Mouse (Mus musculus): ENCODE data around the gene Slc23a4. TPM values are rescaled to one million over a fixed set of nuclear protein-coding genes. Genes with fewer than 3 reads are reported as not detected.

The Slc23a4 gene
- polyA plus RNA-seq, 1 experiment from 2014 or later = 0.10 TPM

GRCm38 (mm10) chr6:34943499-34943898 is 44.7 kb downstream of the Slc23a4 start:
- H3K79me2 ChIP-seq (ENCODE audit: inconsistent target) = no peaks in the 10 kb centered on the region
- H3K27ac ChIP-seq = no peak overlapping the region
- no peaks in the 10 kb centered on the region for H3K36me3 ChIP-seq (ENCODE audit: inconsistent target)
- WGBS (ENCODE audit: missing documents) = 81% methylated on average over 4 of the region's 5 CpGs
- H3K4me3 ChIP-seq (ENCODE audit: inconsistent target) = no peak overlapping the region

GRCm38 (mm10) chr6:34942446-34942845 is 45.8 kb downstream of the Slc23a4 start:
- no peak overlapping the region for H3K27ac ChIP-seq
- WGBS (ENCODE audit: missing documents) = 93% methylated on average over 9 of the region's 9 CpGs
- H3K36me3 ChIP-seq (ENCODE audit: inconsistent target) = no peaks in the 10 kb centered on the region
- no peaks in the 10 kb centered on the region for H3K79me2 ChIP-seq (ENCODE audit: inconsistent target)
- no peak overlapping the region for H3K4me3 ChIP-seq (ENCODE audit: inconsistent target)

GRCm38 (mm10) chr6:34941496-34941895 is 46.7 kb downstream of the Slc23a4 start:
- Histone ChIP-seq H3K27ac (no peak overlapping the region), H3K4me3 (ENCODE audit: inconsistent target) (no peak overlapping the region), H3K36me3 (ENCODE audit: inconsistent target) (no peaks in the 10 kb centered on the region), H3K79me2 (ENCODE audit: inconsistent target) (no peaks in the 10 kb centered on the region)
- WGBS (ENCODE audit: missing documents) = 75% methylated on average over 2 of the region's 2 CpGs

GRCm38 (mm10) chr6:34939451-34939850 is 48.8 kb downstream of the Slc23a4 start:
- WGBS (ENCODE audit: missing documents) = 95% methylated on average over 8 of the region's 8 CpGs
- no peak overlapping the region for H3K27ac ChIP-seq
- H3K36me3 ChIP-seq (ENCODE audit: inconsistent target) = no peaks in the 10 kb centered on the region
- no peaks in the 10 kb centered on the region for H3K79me2 ChIP-seq (ENCODE audit: inconsistent target)
- H3K4me3 ChIP-seq (ENCODE audit: inconsistent target) = no peak overlapping the region

GRCm38 (mm10) chr6:34938929-34939325 is 49.3 kb downstream of the Slc23a4 start:
- Histone ChIP-seq H3K79me2 (ENCODE audit: inconsistent target) (no peaks in the 10 kb centered on the region), H3K36me3 (ENCODE audit: inconsistent target) (no peaks in the 10 kb centered on the region), H3K27ac (peak overlapping the region; percentile 46), H3K4me3 (ENCODE audit: inconsistent target) (no peak overlapping the region)
- 64% methylated on average over 4 of the region's 4 CpGs for WGBS (ENCODE audit: missing documents)

GRCm38 (mm10) chr6:34938280-34938928 is 49.8 kb downstream of the Slc23a4 start:
- 32% methylated on average over 7 of the region's 7 CpGs for WGBS (ENCODE audit: missing documents)
- H3K36me3 ChIP-seq (ENCODE audit: inconsistent target) = no peaks in the 10 kb centered on the region
- H3K27ac ChIP-seq = peak overlapping the region; percentile 46
- no peaks in the 10 kb centered on the region for H3K79me2 ChIP-seq (ENCODE audit: inconsistent target)
- no peak overlapping the region for H3K4me3 ChIP-seq (ENCODE audit: inconsistent target)

GRCm38 (mm10) chr6:34936743-34937142 is 51.5 kb downstream of the Slc23a4 start:
- 91% methylated on average over 5 of the region's 5 CpGs for WGBS (ENCODE audit: missing documents)
- Histone ChIP-seq H3K27ac (no peak overlapping the region), H3K4me3 (ENCODE audit: inconsistent target) (no peak overlapping the region)

GRCm38 (mm10) chr6:34932633-34933032 is 55.6 kb downstream of the Slc23a4 start:
- H3K79me2 ChIP-seq (ENCODE audit: inconsistent target) = no peaks in the 10 kb centered on the region
- H3K4me3 ChIP-seq (ENCODE audit: inconsistent target) = no peak overlapping the region
- WGBS (ENCODE audit: missing documents) = 92% methylated on average over 1 of the region's 1 CpGs
- no peaks in the 10 kb centered on the region for H3K36me3 ChIP-seq (ENCODE audit: inconsistent target)
- H3K27ac ChIP-seq = no peak overlapping the region

More at GRCm38 (mm10) chr6:34936743-34937142, 51.5 kb downstream of the Slc23a4 start:
- no peaks in the 10 kb centered on the region for H3K36me3 ChIP-seq (ENCODE audit: inconsistent target)
- H3K79me2 ChIP-seq (ENCODE audit: inconsistent target) = no peaks in the 10 kb centered on the region

GRCm38 (mm10) chr6:34927594-34927993 is 60.6 kb downstream of the Slc23a4 start:
- H3K27ac ChIP-seq = no peak overlapping the region
- no peaks in the 10 kb centered on the region for H3K36me3 ChIP-seq (ENCODE audit: inconsistent target)
- H3K4me3 ChIP-seq (ENCODE audit: inconsistent target) = no peak overlapping the region
- WGBS (ENCODE audit: missing documents) = 91% methylated on average over 8 of the region's 8 CpGs
- no peaks in the 10 kb centered on the region for H3K79me2 ChIP-seq (ENCODE audit: inconsistent target)

- WGBS (ENCODE audit: missing documents) = 52% methylated on average over 4 of the region's 4 CpGs
These were observed 61.0 kb downstream of the Slc23a4 start for GRCm38 (mm10) chr6:34927156-34927555.

GRCm38 (mm10) chr6:34921941-34922340 is 66.3 kb downstream of the Slc23a4 start:
- Histone ChIP-seq H3K4me3 (ENCODE audit: inconsistent target) (no peak overlapping the region), H3K27ac (no peak overlapping the region), H3K36me3 (ENCODE audit: inconsistent target) (no peaks in the 10 kb centered on the region), H3K79me2 (ENCODE audit: inconsistent target) (no peaks in the 10 kb centered on the region)
- WGBS (ENCODE audit: missing documents) = 61% methylated on average over 8 of the region's 14 CpGs

More at GRCm38 (mm10) chr6:34927156-34927555, 61.0 kb downstream of the Slc23a4 start:
- no peak overlapping the region for H3K27ac ChIP-seq
- H3K36me3 ChIP-seq (ENCODE audit: inconsistent target) = no peaks in the 10 kb centered on the region
- H3K79me2 ChIP-seq (ENCODE audit: inconsistent target) = no peaks in the 10 kb centered on the region
- H3K4me3 ChIP-seq (ENCODE audit: inconsistent target) = no peak overlapping the region

GRCm38 (mm10) chr6:34920631-34921030 is 67.6 kb downstream of the Slc23a4 start:
- Histone ChIP-seq H3K79me2 (ENCODE audit: inconsistent target) (no peaks in the 10 kb centered on the region), H3K27ac (no peak overlapping the region), H3K4me3 (ENCODE audit: inconsistent target) (no peak overlapping the region), H3K36me3 (ENCODE audit: inconsistent target) (no peaks in the 10 kb centered on the region)
- WGBS (ENCODE audit: missing documents) = 98% methylated on average over 12 of the region's 12 CpGs

GRCm38 (mm10) chr6:34919956-34920355 is 68.2 kb downstream of the Slc23a4 start, which contains the start of gene Stra8:
TSS of gene Stra8 (plus strand) at chr6:34920163.
- Histone ChIP-seq H3K36me3 (ENCODE audit: inconsistent target) (no peaks in the 10 kb centered on the region), H3K4me3 (ENCODE audit: inconsistent target) (no peak within 1 kb of the TSS), H3K79me2 (ENCODE audit: inconsistent target) (no peaks in the 10 kb centered on the region), H3K27ac (no peak within 1 kb of the TSS)
- 89% methylated on average over 10 of the region's 10 CpGs for WGBS (ENCODE audit: missing documents)

- Histone ChIP-seq H3K36me3 (ENCODE audit: inconsistent target) (no peaks in the 10 kb centered on the region), H3K4me3 (ENCODE audit: inconsistent target) (no peak overlapping the region), H3K27ac (no peak overlapping the region), H3K79me2 (ENCODE audit: inconsistent target) (no peaks in the 10 kb centered on the region)
- WGBS (ENCODE audit: missing documents) = 100% methylated on average over 6 of the region's 7 CpGs
These were observed 69.1 kb downstream of the Slc23a4 start for GRCm38 (mm10) chr6:34919146-34919545.

GRCm38 (mm10) chr6:34914462-34914861 is 73.7 kb downstream of the Slc23a4 start:
- no peaks in the 10 kb centered on the region for H3K36me3 ChIP-seq (ENCODE audit: inconsistent target)
- H3K79me2 ChIP-seq (ENCODE audit: inconsistent target) = peaks cover 9% of the 10 kb centered on the region
- H3K27ac ChIP-seq = no peak overlapping the region
- H3K4me3 ChIP-seq (ENCODE audit: inconsistent target) = no peak overlapping the region
- 68% methylated on average over 3 of the region's 3 CpGs for WGBS (ENCODE audit: missing documents)

Data from macrophage (primary cell).